Mouse (Mus musculus) spleen, adult 18-20 months (tissue): ENCODE data around the gene Sema4f.
A peak's percentile ranks its signal among the peaks of the same experiment; 100 is the strongest.

Experiments used
- DNase-seq, 2 experiments: peaks; one replicate each; pipeline ENCODE4 v3.0.0; 2022; ENCODE audit warnings: mixed read lengths in 2 of 2

Sema4f gene

GRCm38 (mm10) chr6:82939167-82939912, at the start of gene Sema4f:
Gene Sema4f, minus strand, starts transcription at chr6:82939769.
- DNase-seq, result peak in 1 of 2 experiments; percentile 24

- DNase-seq, result no peak
Measured at GRCm38 (mm10) chr6:82987411-82987971, 47.9 kb upstream of the Sema4f start.

DNA sequence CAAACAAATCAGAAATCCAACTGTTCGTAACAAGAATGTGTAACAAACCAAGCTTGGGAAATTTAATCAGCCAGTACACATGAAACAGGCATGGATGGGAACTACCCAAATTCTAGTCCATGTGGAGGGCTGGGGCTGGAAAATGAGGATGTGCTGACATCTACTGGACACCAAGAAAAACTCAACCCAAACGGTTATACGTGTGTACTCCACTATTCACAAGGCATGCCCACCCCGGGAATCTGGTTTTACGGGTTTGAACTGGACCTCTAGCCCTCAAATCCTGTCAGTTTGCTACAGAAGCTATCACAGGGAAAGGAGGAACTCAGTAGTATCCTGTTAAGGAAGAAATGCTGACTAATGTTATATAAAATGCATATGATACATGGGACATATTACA, 31.5 kb upstream of the Sema4f start:
- peak in 1 of 2 experiments; percentile 40 for DNase-seq

- no peak for DNase-seq
Measured at GRCm38 (mm10) chr6:82969249-82970084, 29.9 kb upstream of the Sema4f start.

GRCm38 (mm10) chr6:82961664-82962063, 22.1 kb upstream of the Sema4f start:
- DNase-seq, result no peak

DNA sequence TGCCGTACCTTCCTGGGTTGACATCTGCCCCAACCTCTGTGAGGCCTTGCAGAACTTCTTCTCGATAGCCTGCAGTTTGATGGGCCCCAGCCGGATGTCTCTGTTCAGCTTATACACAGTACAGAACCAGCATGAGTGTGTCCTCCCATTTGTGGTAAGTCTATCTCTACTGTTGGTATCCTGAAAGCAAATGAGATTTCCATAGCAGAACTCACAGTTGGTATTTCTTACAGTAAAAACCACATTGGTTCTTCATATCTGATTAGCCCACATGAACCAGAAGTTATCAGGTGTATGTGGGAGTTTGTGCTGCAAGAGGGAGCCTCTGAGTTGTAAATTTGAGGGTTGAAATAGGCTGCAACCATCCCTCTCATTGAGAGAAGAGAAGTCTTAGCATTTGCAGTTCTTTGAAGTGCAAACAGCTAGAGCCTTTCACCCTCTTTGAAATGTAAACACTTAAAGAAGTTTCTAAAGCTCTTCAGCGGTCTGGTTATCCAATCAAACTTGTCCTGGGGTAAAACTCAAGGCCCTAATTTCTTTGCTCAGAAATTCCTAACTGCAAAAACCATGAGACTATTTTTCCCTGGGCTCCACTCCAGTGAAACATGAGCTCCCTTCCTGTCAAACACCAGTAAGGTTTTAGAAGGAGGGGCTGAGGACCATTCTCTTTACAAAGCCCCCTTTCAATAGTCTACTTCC, 17.1 kb upstream of the Sema4f start:
- no peak for DNase-seq

DNA sequence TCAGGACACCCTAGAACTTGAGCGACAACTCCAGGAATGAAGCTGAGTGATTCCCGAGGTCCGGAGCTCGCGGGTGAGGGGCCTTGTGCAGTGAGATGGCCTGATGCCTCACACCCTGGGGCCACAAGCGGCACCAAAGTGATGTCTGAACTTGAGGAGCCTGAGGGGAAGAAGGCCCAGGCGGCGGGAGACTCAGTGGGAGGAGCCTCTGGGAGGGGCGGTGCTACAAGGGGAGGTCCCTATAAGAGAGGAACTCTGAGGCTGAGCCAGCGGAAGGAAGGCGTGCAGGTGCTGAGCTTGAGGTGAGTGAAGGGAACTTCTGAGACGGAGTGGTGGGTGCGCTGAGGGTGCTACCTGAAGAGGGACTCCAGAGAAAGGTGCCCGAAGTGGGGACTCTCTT, 7.1 kb upstream of the Sema4f start, which contains the start of gene M1ap:
M1ap (plus strand) TSS at position 252 of the 400 bp plus-strand sequence.
- no peak for DNase-seq

- DNase-seq, result no peak
Measured at GRCm38 (mm10) chr6:82945750-82946149, 6.2 kb upstream of the Sema4f start.

GRCm38 (mm10) chr6:82940765-82941164, 1.2 kb upstream of the Sema4f start:
- DNase-seq, result no peak

DNA sequence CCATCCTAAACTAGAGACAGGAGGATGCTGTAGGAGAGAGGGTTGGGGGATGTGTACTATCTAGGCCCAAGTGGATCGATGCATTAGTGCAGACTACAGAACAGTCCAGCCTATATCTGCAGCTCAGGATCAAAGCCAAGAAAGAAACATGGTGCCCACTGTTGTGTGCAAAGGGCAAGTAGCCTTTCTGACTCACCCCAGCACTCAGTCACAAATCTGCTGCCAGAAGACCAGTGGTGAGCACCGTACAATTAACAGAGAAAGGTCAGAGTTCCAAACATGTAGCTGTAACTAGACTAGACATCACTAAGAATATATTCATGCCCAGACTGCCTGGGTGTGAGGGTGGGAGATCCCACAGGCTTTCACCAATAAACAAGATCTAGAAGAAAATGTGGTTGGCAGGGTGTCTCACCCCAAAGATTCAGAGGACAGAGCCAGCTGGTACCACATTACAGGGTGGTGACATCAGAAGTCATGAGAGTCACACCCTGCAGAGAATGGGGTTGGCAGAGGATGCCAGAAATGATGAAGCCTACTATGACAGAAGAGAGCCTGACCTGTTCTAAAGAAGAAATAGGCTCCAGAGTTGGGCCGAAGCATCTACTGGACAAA, 4.8 kb downstream of the Sema4f start:
- DNase-seq, result no peak

DNA sequence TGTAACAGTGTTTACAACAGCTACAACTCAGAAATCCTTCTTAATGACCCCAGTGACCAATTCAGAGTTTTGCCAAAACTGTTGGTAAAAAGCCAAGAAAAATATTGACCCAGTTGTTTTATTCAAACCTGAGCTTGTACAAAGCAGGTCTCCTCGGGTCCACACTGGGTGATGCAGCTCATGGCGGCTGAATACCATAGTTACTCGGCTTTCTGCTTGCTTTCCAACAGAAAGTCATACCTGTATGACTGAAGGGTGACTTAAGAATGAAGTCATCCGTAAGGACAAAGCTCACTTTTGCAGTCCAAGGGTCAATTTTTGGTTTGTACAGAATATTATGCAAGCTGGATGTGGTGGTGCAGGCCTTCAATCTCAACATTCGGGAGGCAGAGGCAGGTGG, 12.0 kb downstream of the Sema4f start:
- no peak for DNase-seq

GRCm38 (mm10) chr6:82926528-82926927, 13.0 kb downstream of the Sema4f start:
- no peak for DNase-seq

- no peak for DNase-seq
Measured at GRCm38 (mm10) chr6:82926106-82926505, 13.5 kb downstream of the Sema4f start.

DNA sequence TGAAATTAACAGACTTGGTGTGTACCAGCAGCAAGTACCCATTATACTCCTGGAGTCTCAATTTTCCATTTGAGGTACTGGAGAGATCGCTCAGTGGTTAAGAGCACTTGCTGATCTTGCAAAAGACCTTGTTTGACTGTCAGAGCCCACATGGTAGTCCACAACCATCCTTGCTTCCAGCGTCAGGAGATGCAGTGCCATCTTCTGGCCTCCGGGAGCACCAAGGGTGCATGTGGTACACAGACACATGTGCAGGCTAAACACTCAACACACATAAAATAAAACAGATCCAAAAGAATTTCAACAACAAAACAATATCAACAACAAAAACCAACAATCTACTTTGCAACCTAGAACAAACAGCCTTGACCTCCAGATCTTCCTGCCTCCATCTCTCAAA, 14.6 kb downstream of the Sema4f start:
- no peak for DNase-seq

DNA sequence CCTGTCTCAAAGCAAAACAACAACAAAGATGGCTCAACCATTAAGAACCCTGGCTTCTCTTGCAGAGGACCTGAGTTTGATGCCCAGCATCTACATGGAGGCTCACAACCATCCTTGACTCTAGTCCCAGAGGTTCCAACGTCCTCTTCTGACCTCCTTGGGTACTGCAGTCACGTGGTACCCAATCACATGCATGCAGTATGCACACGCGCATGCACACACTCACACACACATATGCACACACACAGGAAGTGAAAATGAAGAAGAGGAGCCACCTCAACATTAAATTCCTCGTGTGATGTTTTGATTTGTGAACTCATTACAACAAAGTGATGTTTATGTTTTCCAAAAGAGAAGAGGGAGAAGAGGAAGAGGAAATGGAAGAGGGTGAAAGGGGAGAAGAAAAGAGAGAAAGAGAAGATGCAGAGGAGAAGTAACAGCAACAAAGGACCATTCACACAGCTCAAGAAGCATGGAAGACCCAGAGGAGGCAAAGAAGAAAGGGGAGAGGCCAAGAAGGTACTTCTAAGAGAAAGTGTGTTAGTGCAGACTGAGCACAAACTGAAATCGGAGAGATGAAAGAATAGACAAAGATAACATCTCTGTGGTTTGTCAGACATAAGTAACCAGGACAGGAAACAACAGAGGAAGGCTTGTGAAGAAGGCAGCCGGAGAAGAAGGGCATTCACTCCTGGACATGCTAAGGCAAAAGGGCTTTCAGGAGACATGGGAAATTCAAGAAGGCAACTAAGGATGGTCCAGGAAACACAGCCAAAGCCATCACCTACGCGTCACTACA, 17.9 kb downstream of the Sema4f start:
- no peak for DNase-seq

- no peak for DNase-seq
Measured at GRCm38 (mm10) chr6:82919520-82919919, 20.0 kb downstream of the Sema4f start.

- DNase-seq, result no peak
Measured at GRCm38 (mm10) chr6:82918371-82918770, 21.2 kb downstream of the Sema4f start.

DNA sequence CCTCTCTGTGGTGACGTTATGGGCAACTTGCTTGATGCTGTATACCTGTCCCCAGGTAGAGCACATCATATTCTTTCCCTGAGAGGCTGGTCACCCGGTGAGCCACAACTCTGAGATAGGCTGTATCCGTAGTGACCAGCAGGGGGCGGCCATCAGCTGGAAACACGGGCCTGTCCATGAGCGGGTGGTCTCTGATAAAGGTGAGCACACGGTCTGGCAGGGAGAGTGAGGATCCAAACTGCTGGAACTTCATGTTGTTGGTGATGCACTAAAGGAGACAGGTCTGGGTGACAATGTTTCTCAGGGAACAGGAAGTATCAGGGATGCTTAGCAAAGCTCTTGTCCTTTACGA, 21.8 kb downstream of the Sema4f start:
- DNase-seq, result peak in 1 of 2 experiments; percentile 56

- no peak for DNase-seq
Measured at GRCm38 (mm10) chr6:82917076-82917777, 22.3 kb downstream of the Sema4f start.

GRCm38 (mm10) chr6:82916459-82916858, 23.1 kb downstream of the Sema4f start:
- no peak for DNase-seq

DNA sequence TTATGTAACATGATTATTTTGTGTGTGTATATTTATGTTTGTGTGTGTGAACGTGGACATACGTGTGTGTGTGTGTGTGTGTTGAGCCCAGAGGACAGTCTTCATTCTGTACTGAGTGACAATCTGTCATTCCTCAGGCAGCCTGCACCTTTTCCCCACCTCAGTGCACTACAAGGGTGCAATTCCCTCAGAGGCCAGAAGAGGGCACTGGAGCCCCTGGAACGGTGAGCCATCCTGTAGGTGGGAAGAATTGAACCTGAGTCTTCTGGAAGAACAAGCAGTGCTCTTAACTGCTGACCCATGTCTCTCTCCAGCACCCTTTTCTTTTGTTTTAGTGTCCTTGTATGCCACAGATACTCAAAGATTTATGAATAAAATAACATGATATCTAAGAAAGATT, 23.7 kb downstream of the Sema4f start:
- peak; percentile 41 to 71 for DNase-seq
